Mouse (Mus musculus): ENCODE results near the gene Vwde. TPM values are rescaled to one million over a fixed set of nuclear protein-coding genes. Genes with fewer than 3 reads are reported as not detected.

The Vwde gene
- total RNA-seq (2018; cell fraction: chromatin; rRNA removed), result not detected
- total RNA-seq (2018; cell fraction: cytosol; rRNA removed), result not detected
- not detected for total RNA-seq (2018; cell fraction: nucleus; rRNA removed)
- not detected in 3 replicates for polyA plus RNA-seq (2018)

- no peak within 1 kb of the TSS for H3K4me3 ChIP-seq (ENCODE audit: inconsistent target)
- 29% methylated on average over 15 of the region's 15 CpGs for WGBS (ENCODE audit: missing documents)
- no peaks in the 10 kb centered on the region for H3K79me2 ChIP-seq (ENCODE audit: inconsistent target)
- H3K27ac ChIP-seq, result no peak within 1 kb of the TSS
- no peaks in the 10 kb centered on the region for H3K36me3 ChIP-seq (ENCODE audit: inconsistent target)
Measured at GRCm38 (mm10) chr6:13224596-13225227, at the start of gene Vwde. Gene Vwde, minus strand, starts transcription at chr6:13224965.

DNA sequence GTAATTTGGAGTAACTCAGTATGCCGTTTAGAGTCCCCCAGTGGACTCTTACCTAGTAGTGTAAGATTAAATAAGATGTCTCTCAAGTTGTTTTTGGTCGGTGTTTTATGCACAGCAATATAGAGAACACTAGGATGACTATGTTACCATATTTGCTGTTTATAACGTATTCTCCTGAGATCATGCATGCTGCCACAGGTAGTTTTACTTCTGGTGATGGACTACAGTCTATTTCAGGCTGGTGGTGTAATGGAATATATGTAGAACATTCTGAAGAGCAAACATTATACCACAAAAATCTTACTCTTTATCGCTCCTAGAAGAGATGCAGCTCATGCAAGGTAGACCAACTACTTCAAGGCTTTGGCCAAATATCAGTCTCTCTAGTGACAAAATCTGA, 30.6 kb upstream of the Vwde start:
- no peaks in the 10 kb centered on the region for H3K79me2 ChIP-seq (ENCODE audit: inconsistent target)
- no peak overlapping the region for H3K4me3 ChIP-seq (ENCODE audit: inconsistent target)
- 81% methylated on average over 4 of the region's 4 CpGs for WGBS (ENCODE audit: missing documents)
- H3K27ac ChIP-seq, result no peak overlapping the region
- H3K36me3 ChIP-seq (ENCODE audit: inconsistent target), result no peaks in the 10 kb centered on the region

DNA sequence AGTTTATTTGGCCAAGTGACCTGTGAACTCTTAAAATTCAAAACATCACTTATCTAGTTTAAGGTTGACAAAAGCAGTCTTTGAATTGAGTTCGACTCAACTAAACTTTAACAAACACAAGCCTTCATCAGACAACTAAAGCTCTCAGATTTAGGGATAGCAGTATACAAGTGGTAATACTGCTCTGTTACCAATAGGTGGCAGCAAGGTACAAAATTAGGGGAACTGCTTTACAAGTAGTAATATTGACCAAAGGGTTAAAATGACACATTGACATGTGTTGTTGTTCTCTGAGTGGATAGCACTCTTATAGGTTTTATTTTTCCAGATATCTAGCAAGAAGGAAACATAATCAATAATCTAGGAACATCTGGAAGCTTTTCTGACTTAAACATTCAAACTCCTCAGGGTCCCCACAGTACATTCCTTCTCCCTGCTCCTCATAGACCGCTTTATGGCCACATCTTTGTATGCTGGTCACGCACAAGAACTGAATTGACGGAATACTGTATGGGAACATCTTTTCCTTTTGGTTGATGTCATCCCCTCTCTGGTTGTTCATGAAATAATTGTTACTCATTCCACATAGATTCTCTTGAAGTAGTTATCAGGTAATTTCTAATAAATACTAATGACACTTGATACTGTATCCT, 23.7 kb upstream of the Vwde start:
- Histone ChIP-seq H3K4me3 (ENCODE audit: inconsistent target) (no peak overlapping the region), H3K36me3 (ENCODE audit: inconsistent target) (no peaks in the 10 kb centered on the region), H3K27ac (no peak overlapping the region), H3K79me2 (ENCODE audit: inconsistent target) (no peaks in the 10 kb centered on the region)
- WGBS (ENCODE audit: missing documents), result 63% methylated on average over 4 of the region's 4 CpGs

GRCm38 (mm10) chr6:13206157-13206556, 18.6 kb downstream of the Vwde start:
- WGBS (ENCODE audit: missing documents), result 85% methylated on average over 6 of the region's 6 CpGs
- H3K4me3 ChIP-seq (ENCODE audit: inconsistent target), result no peak overlapping the region
- no peaks in the 10 kb centered on the region for H3K36me3 ChIP-seq (ENCODE audit: inconsistent target)
- no peak overlapping the region for H3K27ac ChIP-seq
- no peaks in the 10 kb centered on the region for H3K79me2 ChIP-seq (ENCODE audit: inconsistent target)

DNA sequence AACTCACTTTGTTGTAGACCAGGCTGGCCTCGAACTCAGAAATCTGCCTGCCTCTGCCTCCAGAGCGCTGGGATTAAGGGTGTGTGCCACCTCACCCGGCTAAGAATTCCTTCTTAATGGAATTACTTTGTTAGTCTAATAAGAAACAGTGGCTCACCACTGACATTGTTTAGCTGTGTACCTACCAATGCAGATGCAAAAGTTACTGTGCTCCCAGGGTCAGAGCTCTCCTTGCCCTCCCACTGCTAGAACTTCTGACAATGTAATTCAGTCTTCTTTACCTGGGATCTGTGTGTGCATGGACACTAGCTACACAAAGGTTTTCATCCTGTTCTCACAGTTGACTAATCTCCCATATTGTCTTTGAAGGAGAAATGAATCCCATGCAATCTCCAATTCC, 27.3 kb downstream of the Vwde start:
- Histone ChIP-seq H3K79me2 (ENCODE audit: inconsistent target) (no peaks in the 10 kb centered on the region), H3K4me3 (ENCODE audit: inconsistent target) (no peak overlapping the region), H3K36me3 (ENCODE audit: inconsistent target) (no peaks in the 10 kb centered on the region), H3K27ac (no peak overlapping the region)
- 96% methylated on average over 3 of the region's 3 CpGs for WGBS (ENCODE audit: missing documents)

GRCm38 (mm10) chr6:13186836-13187235, 37.9 kb downstream of the Vwde start:
- H3K79me2 ChIP-seq (ENCODE audit: inconsistent target), result no peaks in the 10 kb centered on the region
- no peak overlapping the region for H3K4me3 ChIP-seq (ENCODE audit: inconsistent target)
- 91% methylated on average over 11 of the region's 11 CpGs for WGBS (ENCODE audit: missing documents)
- H3K27ac ChIP-seq, result no peak overlapping the region
- no peaks in the 10 kb centered on the region for H3K36me3 ChIP-seq (ENCODE audit: inconsistent target)

DNA sequence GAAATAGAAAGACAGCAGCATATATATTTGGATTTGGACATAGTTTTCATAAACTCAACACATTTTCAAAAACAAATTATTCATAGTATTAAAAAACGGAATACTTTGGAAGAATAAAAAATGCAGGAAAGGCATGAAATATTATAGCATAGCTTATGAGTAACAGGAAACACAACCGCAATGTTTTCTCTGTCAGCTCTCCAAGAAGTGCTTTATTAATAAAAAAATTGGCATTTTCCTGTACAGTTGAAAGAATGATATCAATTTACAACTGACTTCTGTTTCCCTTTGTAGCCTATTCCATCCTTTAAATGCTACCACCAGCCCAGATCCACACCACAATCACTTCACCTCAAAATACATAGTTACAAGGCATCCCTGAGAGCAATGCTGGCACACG, 44.7 kb downstream of the Vwde start:
- no peaks in the 10 kb centered on the region for H3K79me2 ChIP-seq (ENCODE audit: inconsistent target)
- no peak overlapping the region for H3K4me3 ChIP-seq (ENCODE audit: inconsistent target)
- H3K36me3 ChIP-seq (ENCODE audit: inconsistent target), result no peaks in the 10 kb centered on the region
- no peak overlapping the region for H3K27ac ChIP-seq
- 92% methylated on average over 3 of the region's 3 CpGs for WGBS (ENCODE audit: missing documents)

DNA sequence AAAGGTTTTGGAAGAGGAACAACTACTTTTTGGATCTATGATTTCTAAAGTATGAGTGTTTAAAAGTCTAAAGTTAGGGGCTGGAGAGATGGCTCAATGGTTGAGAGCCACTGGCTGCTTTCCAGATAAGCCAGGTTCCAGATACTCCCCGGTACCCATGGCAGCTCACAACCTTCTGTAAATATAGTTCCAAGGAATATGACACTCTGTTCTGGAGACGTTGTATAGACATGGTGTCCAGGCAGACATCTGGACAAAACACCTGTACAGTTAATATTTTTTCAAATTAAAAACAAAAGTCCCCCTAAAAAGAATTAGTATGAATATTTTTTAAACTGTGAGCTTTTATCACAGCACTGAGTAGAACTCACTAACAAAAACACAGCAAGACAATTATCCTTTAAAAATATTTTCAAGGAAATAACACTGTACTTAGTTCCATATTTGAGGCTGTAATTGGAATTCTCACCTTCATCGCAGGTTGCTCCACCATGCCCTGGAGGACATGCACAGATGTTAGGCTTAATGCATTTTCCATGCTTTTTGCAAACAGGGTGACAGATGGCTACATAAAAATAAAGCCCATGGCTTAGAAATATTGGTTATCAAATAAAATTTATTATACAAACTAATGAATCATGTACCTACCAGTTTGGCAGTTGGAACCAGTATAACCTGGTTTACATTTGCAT, 55.2 kb downstream of the Vwde start:
- H3K27ac ChIP-seq, result no peak overlapping the region
- WGBS (ENCODE audit: missing documents), result 87% methylated on average over 3 of the region's 3 CpGs
- H3K79me2 ChIP-seq (ENCODE audit: inconsistent target), result no peaks in the 10 kb centered on the region
- no peaks in the 10 kb centered on the region for H3K36me3 ChIP-seq (ENCODE audit: inconsistent target)
- H3K4me3 ChIP-seq (ENCODE audit: inconsistent target), result no peak overlapping the region

- Histone ChIP-seq H3K36me3 (ENCODE audit: inconsistent target) (no peaks in the 10 kb centered on the region), H3K79me2 (ENCODE audit: inconsistent target) (no peaks in the 10 kb centered on the region), H3K27ac (no peak overlapping the region), H3K4me3 (ENCODE audit: inconsistent target) (no peak overlapping the region)
- 93% methylated on average over 9 of the region's 9 CpGs for WGBS (ENCODE audit: missing documents)
Measured at GRCm38 (mm10) chr6:13166240-13166937, 58.4 kb downstream of the Vwde start.

DNA sequence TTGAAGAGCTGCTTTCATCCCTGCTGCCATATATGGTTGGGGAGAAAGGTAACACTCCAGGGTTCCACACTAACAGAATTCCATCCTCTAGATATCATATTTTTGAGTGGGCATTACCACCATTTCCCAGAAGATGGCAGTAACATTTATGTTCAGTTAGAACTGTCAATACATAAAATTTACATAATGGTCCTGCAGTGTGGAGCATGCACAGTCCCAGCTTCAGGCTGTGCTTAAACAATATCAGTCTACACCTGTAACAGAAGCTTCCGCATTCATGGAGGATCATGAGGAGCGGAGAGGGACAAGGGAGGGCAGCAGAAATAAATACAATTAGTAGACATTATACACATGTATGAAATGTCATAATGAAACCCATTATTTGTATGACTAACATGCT, 65.3 kb downstream of the Vwde start:
- no peaks in the 10 kb centered on the region for H3K79me2 ChIP-seq (ENCODE audit: inconsistent target)
- H3K27ac ChIP-seq, result no peak overlapping the region
- 95% methylated on average over 2 of the region's 2 CpGs for WGBS (ENCODE audit: missing documents)
- no peaks in the 10 kb centered on the region for H3K36me3 ChIP-seq (ENCODE audit: inconsistent target)
- no peak overlapping the region for H3K4me3 ChIP-seq (ENCODE audit: inconsistent target)

DNA sequence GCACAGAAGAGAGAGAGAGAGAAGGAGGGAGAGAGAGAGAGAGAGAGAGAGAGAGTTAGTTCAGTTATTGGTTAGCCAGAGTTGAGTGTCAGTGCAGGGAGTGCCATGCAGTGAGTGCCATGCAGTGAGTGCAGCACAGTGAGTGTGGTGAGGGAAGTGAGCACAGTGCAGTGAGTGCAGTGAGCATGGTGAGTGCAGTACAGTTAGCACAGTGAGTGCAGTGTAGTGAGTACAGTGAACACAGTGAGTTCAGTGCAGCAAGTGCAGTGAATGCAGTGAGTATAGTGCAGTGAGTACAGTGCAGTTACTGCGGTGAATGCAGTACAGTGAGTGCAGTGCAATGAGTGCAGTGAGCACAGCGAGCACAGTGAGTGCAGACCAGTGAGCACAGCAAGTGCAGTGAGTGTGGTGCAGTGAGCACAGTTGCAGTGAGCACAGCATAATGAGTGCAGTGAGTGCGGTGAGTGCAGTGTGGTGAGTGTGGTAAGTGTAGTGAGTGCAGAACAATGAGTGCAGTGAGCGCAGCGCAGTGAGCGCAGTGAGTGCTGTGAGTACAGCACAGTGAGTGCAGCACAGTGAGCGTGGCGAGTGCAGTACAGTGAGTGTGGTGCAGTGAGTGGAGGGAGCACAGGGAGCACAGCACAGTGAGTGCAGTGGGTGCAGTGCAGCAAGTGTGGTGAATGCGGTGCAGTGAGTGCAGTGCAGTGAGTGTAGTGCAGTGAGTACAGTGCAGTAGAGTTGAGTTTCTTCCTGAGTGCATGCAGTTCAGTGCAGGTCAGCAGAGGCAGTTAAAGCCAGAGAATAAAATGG, 70.7 kb downstream of the Vwde start:
- H3K79me2 ChIP-seq (ENCODE audit: inconsistent target), result no peaks in the 10 kb centered on the region
- 93% methylated on average over 9 of the region's 9 CpGs for WGBS (ENCODE audit: missing documents)
- no peak overlapping the region for H3K27ac ChIP-seq
- no peaks in the 10 kb centered on the region for H3K36me3 ChIP-seq (ENCODE audit: inconsistent target)
- H3K4me3 ChIP-seq (ENCODE audit: inconsistent target), result no peak overlapping the region

DNA sequence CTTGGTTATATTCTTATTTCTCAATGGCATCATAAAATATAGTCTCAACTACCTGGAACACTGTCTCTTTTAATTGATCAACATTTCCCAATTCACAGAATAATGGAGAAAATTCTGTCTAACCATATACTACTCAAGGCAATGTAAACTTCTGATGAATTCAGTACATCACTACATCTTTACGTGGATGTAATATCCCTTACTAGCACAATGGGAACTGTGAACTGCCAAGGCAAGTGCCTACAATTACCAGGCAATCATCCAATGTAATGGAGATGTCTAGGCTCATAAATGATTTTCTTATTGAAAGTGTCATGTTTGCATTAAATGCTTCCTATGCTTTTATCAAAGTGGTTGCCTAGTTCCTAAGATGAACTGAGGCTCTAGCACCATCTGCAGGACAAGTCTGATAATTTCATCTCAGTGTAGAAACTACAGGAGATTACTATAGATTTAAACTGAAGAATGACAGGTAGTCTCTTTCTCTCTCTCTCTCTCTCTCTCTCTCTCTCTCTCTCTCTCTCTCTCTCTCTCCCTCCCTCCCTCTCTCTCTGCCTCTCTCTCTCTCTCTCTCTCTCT, 72.6 kb downstream of the Vwde start:
- Histone ChIP-seq H3K4me3 (ENCODE audit: inconsistent target) (no peak overlapping the region), H3K36me3 (ENCODE audit: inconsistent target) (no peaks in the 10 kb centered on the region), H3K79me2 (ENCODE audit: inconsistent target) (no peaks in the 10 kb centered on the region), H3K27ac (no peak overlapping the region)
- WGBS (ENCODE audit: missing documents), result 100% methylated on average over 1 of the region's 1 CpGs

DNA sequence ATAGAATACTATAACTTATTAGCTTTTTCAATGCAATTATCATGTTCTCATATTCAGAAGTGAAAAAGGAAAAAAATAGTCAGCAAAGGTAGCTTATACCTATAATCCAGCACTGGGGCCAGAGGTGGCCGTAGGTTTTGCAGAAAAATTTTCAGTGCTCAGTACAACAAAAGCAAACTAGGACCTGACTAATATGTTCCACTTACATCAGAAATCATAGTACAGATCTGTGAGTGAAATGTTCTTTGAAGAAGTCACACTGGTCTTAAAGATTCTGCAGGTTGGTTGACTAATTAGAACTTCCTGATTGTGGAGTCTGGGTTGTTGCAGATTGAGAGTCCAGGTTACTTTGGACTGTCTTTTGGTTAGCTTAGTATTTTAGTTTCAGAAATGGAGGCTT, 87.5 kb downstream of the Vwde start:
- 100% methylated on average over 1 of the region's 1 CpGs for WGBS (ENCODE audit: missing documents)
- H3K27ac ChIP-seq, result no peak overlapping the region
- H3K36me3 ChIP-seq (ENCODE audit: inconsistent target), result no peaks in the 10 kb centered on the region
- H3K79me2 ChIP-seq (ENCODE audit: inconsistent target), result no peaks in the 10 kb centered on the region
- H3K4me3 ChIP-seq (ENCODE audit: inconsistent target), result no peak overlapping the region

DNA sequence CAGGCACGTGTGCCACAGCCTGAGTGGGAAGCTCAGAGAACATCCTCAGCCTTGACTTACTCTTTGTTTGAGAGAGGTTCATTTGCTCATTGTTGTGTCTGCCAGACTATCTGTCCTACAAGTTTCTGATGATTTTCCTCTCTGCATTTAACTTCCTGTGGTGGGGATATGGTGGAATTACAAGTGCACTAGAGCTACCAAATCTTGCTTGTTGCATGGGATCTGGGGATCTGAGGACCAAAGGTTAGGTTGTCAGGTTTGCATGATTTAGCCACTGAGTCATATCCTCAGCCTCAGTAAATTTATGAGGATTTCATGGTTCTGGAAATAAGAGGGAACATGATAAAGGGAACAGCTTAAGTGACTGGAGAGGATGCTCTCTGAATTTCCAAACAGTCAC, 116.1 kb downstream of the Vwde start:
- 89% methylated on average over 1 of the region's 1 CpGs for WGBS (ENCODE audit: missing documents)
- Histone ChIP-seq H3K79me2 (ENCODE audit: inconsistent target) (no peaks in the 10 kb centered on the region), H3K27ac (no peak overlapping the region), H3K36me3 (ENCODE audit: inconsistent target) (no peaks in the 10 kb centered on the region), H3K4me3 (ENCODE audit: inconsistent target) (no peak overlapping the region)
